Mouse (Mus musculus): ENCODE measurements around the gene Ramp3. TPM values are rescaled to one million over a fixed set of nuclear protein-coding genes. Genes with fewer than 3 reads are reported as not detected.
A peak's percentile ranks its signal among the peaks of the same experiment; 100 is the strongest.

Ramp3 gene
- polyA plus RNA-seq, 1 experiment from 2014 or later: 4.3 TPM

DNA sequence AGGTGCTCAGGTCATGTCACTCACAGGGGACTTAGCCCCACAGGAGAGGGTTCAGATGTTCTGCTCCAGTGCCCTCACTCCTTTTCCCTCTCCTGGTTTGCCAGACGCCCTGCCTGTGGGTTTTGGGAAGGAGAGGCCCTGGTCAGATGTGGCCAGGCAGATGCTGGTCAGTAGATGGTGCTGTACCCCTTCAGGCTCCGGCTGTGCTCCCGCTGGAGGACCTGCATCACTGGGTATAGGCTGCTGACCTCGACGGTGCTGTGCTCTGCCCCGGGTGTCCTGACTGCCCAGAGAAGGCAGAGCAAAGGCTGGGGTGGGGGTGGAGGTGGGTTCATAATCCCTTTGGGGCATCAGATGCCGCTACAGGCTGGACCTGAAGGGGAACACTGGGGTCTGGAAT, 19.2 kb downstream of the Ramp3 start:
- Histone ChIP-seq H3K36me3 (ENCODE audit: control insufficient read depth, insufficient read depth, low read length) (no peaks in the 10 kb centered on the region), H3K4me2 (replicated peaks; ENCODE audit: low read depth, low read length) (no peak overlapping the region), H3K27me3 (ENCODE audit: control insufficient read depth, insufficient read depth, low read length) (no peaks in the 10 kb centered on the region), H3K4me3 (ENCODE audit: low read depth, low read length) (no peak overlapping the region), H3K4me1 (replicated peaks; ENCODE audit: control insufficient read depth, insufficient read depth, low read length) (no peaks in the 10 kb centered on the region), H3K9ac (ENCODE audit: low read depth, low read length) (no peak overlapping the region), H3K9me3 (ENCODE audit: control insufficient read depth, low read length) (no peaks in the 10 kb centered on the region), H3K27ac (ENCODE audit: low read depth, low read length) (no peak overlapping the region)
- ATAC-seq (ENCODE audit: low FRiP score) (peak; percentile 62), DNase-seq (ENCODE audit: low spot score) (peak; percentile 36)
- WGBS: 21% methylated on average over 7 of the region's 7 CpGs

GRCm38 (mm10) chr11:6679694-6680396, 21.5 kb downstream of the Ramp3 start:
- no peak overlapping the region for H3K4me3 ChIP-seq (ENCODE audit: low read depth, low read length)
- H3K27me3 ChIP-seq (ENCODE audit: control insufficient read depth, insufficient read depth, low read length): no peaks in the 10 kb centered on the region
- ATAC-seq (ENCODE audit: low FRiP score): peak; percentile 50
- H3K4me2 ChIP-seq (replicated peaks; ENCODE audit: low read depth, low read length): no peak overlapping the region
- WGBS: 70% methylated on average over 16 of the region's 17 CpGs
- H3K27ac ChIP-seq (ENCODE audit: low read depth, low read length): no peak overlapping the region
- H3K9me3 ChIP-seq (ENCODE audit: control insufficient read depth, low read length): no peaks in the 10 kb centered on the region
- H3K9ac ChIP-seq (ENCODE audit: low read depth, low read length): 0 out of 2 replicates have a peak overlapping the region, but pooled peaks have one; percentile 38
- no peaks in the 10 kb centered on the region for H3K4me1 ChIP-seq (replicated peaks; ENCODE audit: control insufficient read depth, insufficient read depth, low read length)
- no peaks in the 10 kb centered on the region for H3K36me3 ChIP-seq (ENCODE audit: control insufficient read depth, insufficient read depth, low read length)
- DNase-seq (ENCODE audit: low spot score): no peak

DNA sequence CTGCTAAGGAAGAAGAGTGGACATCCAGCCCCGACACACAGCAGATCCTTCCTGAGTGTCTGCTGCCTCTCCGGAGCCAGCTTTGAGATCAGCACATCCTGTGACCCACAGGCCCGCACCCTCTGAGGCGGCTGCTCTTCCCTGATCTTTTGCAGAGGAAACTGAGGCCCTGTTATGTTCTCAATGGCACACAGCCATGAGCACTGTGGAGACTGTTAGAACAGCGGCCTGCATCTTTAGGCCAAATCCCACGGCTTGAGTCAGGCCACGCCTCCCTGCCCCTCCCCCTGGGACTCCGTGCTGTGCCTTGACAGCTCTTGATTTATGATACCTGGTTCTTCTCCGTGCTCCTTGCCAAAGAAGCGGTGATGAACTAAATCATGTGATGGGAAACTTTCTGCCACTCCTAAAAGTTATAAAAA, 22.1 kb downstream of the Ramp3 start:
- H3K27ac ChIP-seq (ENCODE audit: low read depth, low read length): no peak overlapping the region
- no peak overlapping the region for H3K4me3 ChIP-seq (ENCODE audit: low read depth, low read length)
- no peaks in the 10 kb centered on the region for H3K36me3 ChIP-seq (ENCODE audit: control insufficient read depth, insufficient read depth, low read length)
- peak; percentile 85 for ATAC-seq (ENCODE audit: low FRiP score)
- no peaks in the 10 kb centered on the region for H3K4me1 ChIP-seq (replicated peaks; ENCODE audit: control insufficient read depth, insufficient read depth, low read length)
- DNase-seq (ENCODE audit: low spot score): peak; percentile 80
- H3K9me3 ChIP-seq (ENCODE audit: control insufficient read depth, low read length): no peaks in the 10 kb centered on the region
- H3K4me2 ChIP-seq (replicated peaks; ENCODE audit: low read depth, low read length): no peak overlapping the region
- 31% methylated on average over 10 of the region's 10 CpGs for WGBS
- no peaks in the 10 kb centered on the region for H3K27me3 ChIP-seq (ENCODE audit: control insufficient read depth, insufficient read depth, low read length)
- H3K9ac ChIP-seq (ENCODE audit: low read depth, low read length): 0 out of 2 replicates have a peak overlapping the region, but pooled peaks have one; percentile 38

DNA sequence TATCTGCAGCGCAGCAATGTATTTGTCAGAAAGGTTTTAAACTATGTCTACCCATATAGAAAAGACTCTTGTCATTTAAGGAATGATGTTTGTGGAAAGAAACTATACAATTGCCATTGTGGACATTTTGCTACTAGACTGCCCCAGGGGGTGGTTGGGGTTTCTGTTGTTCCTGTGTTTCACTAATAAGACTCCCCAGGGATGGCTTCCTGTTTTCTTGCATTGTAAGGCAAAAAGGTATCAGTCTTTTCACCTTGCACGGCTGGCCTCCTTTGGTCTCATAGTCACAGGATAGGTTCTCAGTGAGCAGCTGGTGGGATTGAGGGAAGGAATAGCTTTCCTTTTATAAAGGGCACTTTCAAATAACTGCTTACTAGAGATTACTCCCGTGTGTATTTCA, 26.4 kb downstream of the Ramp3 start:
- H3K9me3 ChIP-seq (ENCODE audit: control insufficient read depth, low read length): no peaks in the 10 kb centered on the region
- no peak overlapping the region for H3K9ac ChIP-seq (ENCODE audit: low read depth, low read length)
- WGBS: 65% methylated on average over 3 of the region's 3 CpGs
- no peak overlapping the region for H3K27ac ChIP-seq (ENCODE audit: low read depth, low read length)
- H3K27me3 ChIP-seq (ENCODE audit: control insufficient read depth, insufficient read depth, low read length): no peaks in the 10 kb centered on the region
- no peaks in the 10 kb centered on the region for H3K36me3 ChIP-seq (ENCODE audit: control insufficient read depth, insufficient read depth, low read length)
- DNase-seq (ENCODE audit: low spot score) (no peak), ATAC-seq (ENCODE audit: low FRiP score) (no peak)
- no peaks in the 10 kb centered on the region for H3K4me1 ChIP-seq (replicated peaks; ENCODE audit: control insufficient read depth, insufficient read depth, low read length)
- H3K4me3 ChIP-seq (ENCODE audit: low read depth, low read length): no peak overlapping the region
- no peak overlapping the region for H3K4me2 ChIP-seq (replicated peaks; ENCODE audit: low read depth, low read length)

GRCm38 (mm10) chr11:6688888-6689287, 30.6 kb downstream of the Ramp3 start:
- Histone ChIP-seq H3K4me2 (replicated peaks; ENCODE audit: low read depth, low read length) (no peak overlapping the region), H3K9me3 (ENCODE audit: control insufficient read depth, low read length) (no peaks in the 10 kb centered on the region), H3K27ac (ENCODE audit: low read depth, low read length) (no peak overlapping the region), H3K4me3 (ENCODE audit: low read depth, low read length) (no peak overlapping the region), H3K4me1 (replicated peaks; ENCODE audit: control insufficient read depth, insufficient read depth, low read length) (no peaks in the 10 kb centered on the region), H3K27me3 (ENCODE audit: control insufficient read depth, insufficient read depth, low read length) (no peaks in the 10 kb centered on the region), H3K36me3 (ENCODE audit: control insufficient read depth, insufficient read depth, low read length) (no peaks in the 10 kb centered on the region), H3K9ac (ENCODE audit: low read depth, low read length) (no peak overlapping the region)
- WGBS: 82% methylated on average over 3 of the region's 3 CpGs
- DNase-seq (ENCODE audit: low spot score): no peak
- no peak for ATAC-seq (ENCODE audit: low FRiP score)

GRCm38 (mm10) chr11:6692341-6692740, 34.0 kb downstream of the Ramp3 start:
- no peak overlapping the region for H3K9ac ChIP-seq (ENCODE audit: low read depth, low read length)
- no peaks in the 10 kb centered on the region for H3K36me3 ChIP-seq (ENCODE audit: control insufficient read depth, insufficient read depth, low read length)
- WGBS: 73% methylated on average over 6 of the region's 6 CpGs
- no peak overlapping the region for H3K27ac ChIP-seq (ENCODE audit: low read depth, low read length)
- H3K27me3 ChIP-seq (ENCODE audit: control insufficient read depth, insufficient read depth, low read length): no peaks in the 10 kb centered on the region
- H3K4me3 ChIP-seq (ENCODE audit: low read depth, low read length): no peak overlapping the region
- H3K4me2 ChIP-seq (replicated peaks; ENCODE audit: low read depth, low read length): no peak overlapping the region
- ATAC-seq (ENCODE audit: low FRiP score): no peak
- H3K4me1 ChIP-seq (replicated peaks; ENCODE audit: control insufficient read depth, insufficient read depth, low read length): no peaks in the 10 kb centered on the region
- no peak for DNase-seq (ENCODE audit: low spot score)
- H3K9me3 ChIP-seq (ENCODE audit: control insufficient read depth, low read length): no peaks in the 10 kb centered on the region

DNA sequence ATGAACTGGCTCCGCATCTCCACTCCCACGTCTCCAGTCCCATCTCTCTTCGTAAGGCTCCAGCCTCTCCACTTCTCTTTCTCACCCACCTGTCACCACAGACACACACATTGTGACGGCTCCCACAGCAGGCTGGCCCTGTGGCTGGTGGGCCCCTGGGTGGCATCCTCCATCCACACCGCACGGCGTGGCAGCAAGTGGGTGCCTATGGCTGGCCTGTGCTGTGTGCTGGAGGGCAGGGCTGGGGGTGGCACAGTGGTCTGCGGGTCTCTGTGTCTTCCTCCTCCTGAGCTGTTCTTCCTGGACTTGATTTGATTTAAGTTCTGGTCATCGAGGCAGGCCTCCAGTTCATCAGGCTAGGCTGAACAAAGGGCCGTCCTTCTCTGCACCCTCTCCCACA, 35.8 kb downstream of the Ramp3 start:
- 93% methylated on average over 10 of the region's 10 CpGs for WGBS
- H3K36me3 ChIP-seq (ENCODE audit: control insufficient read depth, insufficient read depth, low read length): no peaks in the 10 kb centered on the region
- no peak for DNase-seq (ENCODE audit: low spot score)
- no peak overlapping the region for H3K27ac ChIP-seq (ENCODE audit: low read depth, low read length)
- H3K4me1 ChIP-seq (replicated peaks; ENCODE audit: control insufficient read depth, insufficient read depth, low read length): no peaks in the 10 kb centered on the region
- ATAC-seq (ENCODE audit: low FRiP score): no peak
- no peaks in the 10 kb centered on the region for H3K9me3 ChIP-seq (ENCODE audit: control insufficient read depth, low read length)
- H3K27me3 ChIP-seq (ENCODE audit: control insufficient read depth, insufficient read depth, low read length): no peaks in the 10 kb centered on the region
- H3K4me3 ChIP-seq (ENCODE audit: low read depth, low read length): no peak overlapping the region
- no peak overlapping the region for H3K4me2 ChIP-seq (replicated peaks; ENCODE audit: low read depth, low read length)
- no peak overlapping the region for H3K9ac ChIP-seq (ENCODE audit: low read depth, low read length)

- WGBS: 83% methylated on average over 12 of the region's 12 CpGs
- Histone ChIP-seq H3K4me1 (replicated peaks; ENCODE audit: control insufficient read depth, insufficient read depth, low read length) (no peaks in the 10 kb centered on the region), H3K4me3 (ENCODE audit: low read depth, low read length) (no peak overlapping the region), H3K27me3 (ENCODE audit: control insufficient read depth, insufficient read depth, low read length) (no peaks in the 10 kb centered on the region), H3K36me3 (ENCODE audit: control insufficient read depth, insufficient read depth, low read length) (no peaks in the 10 kb centered on the region), H3K4me2 (replicated peaks; ENCODE audit: low read depth, low read length) (no peak overlapping the region), H3K9ac (ENCODE audit: low read depth, low read length) (no peak overlapping the region), H3K27ac (ENCODE audit: low read depth, low read length) (no peak overlapping the region), H3K9me3 (ENCODE audit: control insufficient read depth, low read length) (no peaks in the 10 kb centered on the region)
- DNase-seq (ENCODE audit: low spot score): no peak
- no peak for ATAC-seq (ENCODE audit: low FRiP score)
Measured at GRCm38 (mm10) chr11:6695176-6695575, 36.9 kb downstream of the Ramp3 start.

GRCm38 (mm10) chr11:6696551-6696950, 38.2 kb downstream of the Ramp3 start:
- no peaks in the 10 kb centered on the region for H3K9me3 ChIP-seq (ENCODE audit: control insufficient read depth, low read length)
- DNase-seq (ENCODE audit: low spot score) (no peak), ATAC-seq (ENCODE audit: low FRiP score) (no peak)
- no peak overlapping the region for H3K9ac ChIP-seq (ENCODE audit: low read depth, low read length)
- H3K4me3 ChIP-seq (ENCODE audit: low read depth, low read length): no peak overlapping the region
- 81% methylated on average over 8 of the region's 8 CpGs for WGBS
- no peak overlapping the region for H3K4me2 ChIP-seq (replicated peaks; ENCODE audit: low read depth, low read length)
- no peaks in the 10 kb centered on the region for H3K27me3 ChIP-seq (ENCODE audit: control insufficient read depth, insufficient read depth, low read length)
- H3K4me1 ChIP-seq (replicated peaks; ENCODE audit: control insufficient read depth, insufficient read depth, low read length): no peaks in the 10 kb centered on the region
- no peaks in the 10 kb centered on the region for H3K36me3 ChIP-seq (ENCODE audit: control insufficient read depth, insufficient read depth, low read length)
- no peak overlapping the region for H3K27ac ChIP-seq (ENCODE audit: low read depth, low read length)

All from hindbrain, embryonic 11.5 days (tissue).